Mouse (Mus musculus) megakaryocyte-erythroid progenitor cell, adult 5-6 weeks (primary cell): Measurements from ENCODE around the gene Sorcs2. TPM values are rescaled to one million over a fixed set of nuclear protein-coding genes. Genes with fewer than 3 reads are reported as not detected.

Experiments used
- ATAC-seq: replicated peaks from 2 replicates; pipeline ENCODE4 v1.8.0; 2016; ENCODE audit warnings: mild to moderate bottlenecking, inconsistent platforms; ENCODE audit not compliant: severe bottlenecking, poor library complexity, low FRiP score, low TSS enrichment
- total RNA-seq, 2 experiments: library from RNA; stranded (forward) in 1 of 2; stranded (reverse) in 1 of 2; fragments of 200-1000, 215-1000 nt in 1 of 2; fragments of >200 nt in 1 of 2; fragmentation: Nextera tagmentation in 1 of 2; gene quantifications; 2 replicates each; pipeline ENCODE4 v1.2.3; 2014 to 2017

The Sorcs2 gene
- total RNA-seq, 2 experiments from 2014 or later: not detected

DNA sequence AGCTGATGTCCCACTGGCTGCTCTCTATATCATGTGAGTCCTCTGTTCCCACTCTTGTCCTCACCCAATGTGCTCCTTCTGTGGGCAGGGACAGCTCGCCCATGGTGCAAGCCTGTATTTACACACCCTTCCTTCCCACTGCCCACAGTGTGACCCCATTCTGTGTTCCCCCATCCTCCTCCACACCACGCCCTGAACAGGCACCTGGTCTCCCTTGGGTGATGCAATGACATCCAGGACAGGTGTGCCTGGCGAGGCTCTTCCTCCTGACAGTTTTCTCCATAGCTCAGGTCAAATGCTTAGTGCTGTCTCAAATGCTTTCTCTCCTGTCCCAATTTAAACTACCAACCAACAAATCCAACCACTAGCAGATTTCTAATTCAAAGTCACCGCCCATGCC lies 202.5 kb downstream of the Sorcs2 start:
- ATAC-seq: no peak

- no peak for ATAC-seq
These were observed 203.3 kb downstream of the Sorcs2 start for GRCm38 (mm10) chr5:36194631-36195030.

- no peak for ATAC-seq
These were observed 205.3 kb downstream of the Sorcs2 start for GRCm38 (mm10) chr5:36192677-36193076.

DNA sequence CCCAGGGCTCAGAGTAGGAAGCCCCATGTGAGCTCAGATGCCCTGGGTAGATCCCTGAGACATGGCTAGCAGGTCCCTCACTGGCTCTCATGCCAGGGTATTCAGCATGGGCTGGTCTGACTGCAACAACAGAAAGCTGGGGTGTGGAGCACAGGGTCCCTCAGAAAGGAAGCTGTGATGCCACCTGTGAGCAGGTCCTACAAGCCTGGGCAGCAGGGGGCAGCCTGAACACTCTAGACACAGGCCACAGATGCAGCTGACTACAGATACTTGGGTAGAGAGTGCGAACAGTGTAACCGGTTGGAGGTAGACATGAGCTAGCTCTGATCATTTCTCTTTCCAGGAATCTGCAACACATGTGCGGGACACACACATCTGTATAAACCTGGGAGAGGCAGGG lies 206.1 kb downstream of the Sorcs2 start:
- no peak for ATAC-seq

GRCm38 (mm10) chr5:36191285-36191684 lies 206.7 kb downstream of the Sorcs2 start:
- no peak for ATAC-seq

GRCm38 (mm10) chr5:36188310-36188709 lies 209.6 kb downstream of the Sorcs2 start:
- ATAC-seq: no peak

- ATAC-seq: no peak
These were observed 211.5 kb downstream of the Sorcs2 start for GRCm38 (mm10) chr5:36186294-36187053.

- ATAC-seq: no peak
These were observed 215.6 kb downstream of the Sorcs2 start for GRCm38 (mm10) chr5:36182326-36182725.

- ATAC-seq: no peak
These were observed 218.2 kb downstream of the Sorcs2 start for GRCm38 (mm10) chr5:36179708-36180107.

- ATAC-seq: no peak
These were observed 219.2 kb downstream of the Sorcs2 start for GRCm38 (mm10) chr5:36178785-36179184.

DNA sequence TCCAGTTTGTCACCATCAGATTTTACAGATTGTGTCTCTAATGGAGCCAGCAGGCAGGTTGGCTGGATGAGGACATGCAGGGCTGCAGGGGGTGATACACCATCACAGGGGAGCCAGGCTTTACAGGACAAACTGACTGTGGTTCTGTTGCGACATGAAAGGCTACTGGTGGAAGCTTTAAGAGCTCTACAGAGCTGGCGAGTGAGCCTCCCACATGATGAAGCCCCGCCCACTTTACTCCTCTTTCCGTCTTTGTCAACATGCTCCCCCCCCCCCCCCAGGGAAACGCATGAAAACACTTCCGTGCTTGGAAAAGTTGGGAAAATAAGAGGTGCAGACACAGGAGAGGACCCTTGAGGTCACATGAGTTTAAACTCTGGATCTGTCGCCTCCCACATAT lies 219.7 kb downstream of the Sorcs2 start:
- ATAC-seq: no peak

GRCm38 (mm10) chr5:36176873-36177272 lies 221.1 kb downstream of the Sorcs2 start:
- ATAC-seq: no peak

DNA sequence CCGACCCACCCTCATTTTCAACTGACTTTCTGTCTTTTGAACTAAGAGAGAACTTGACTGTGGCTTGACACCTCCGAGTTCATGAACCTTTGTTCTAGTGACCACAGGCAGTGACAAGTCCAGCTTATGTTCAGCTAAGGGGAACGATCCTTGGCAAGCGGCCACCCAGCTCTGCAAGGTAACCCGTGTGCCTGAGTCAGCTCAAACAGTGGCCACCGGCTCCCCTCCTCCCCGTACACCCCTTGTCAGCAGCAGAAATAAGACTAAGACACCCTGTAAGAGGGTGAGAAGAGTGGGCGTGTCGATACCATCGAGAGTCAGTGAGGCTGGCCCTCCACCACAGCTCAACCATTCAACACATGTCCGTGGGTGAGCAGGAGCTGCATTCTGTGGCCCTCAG lies 221.5 kb downstream of the Sorcs2 start:
- ATAC-seq: no peak

GRCm38 (mm10) chr5:36174569-36175115 lies 223.3 kb downstream of the Sorcs2 start:
- no peak for ATAC-seq

DNA sequence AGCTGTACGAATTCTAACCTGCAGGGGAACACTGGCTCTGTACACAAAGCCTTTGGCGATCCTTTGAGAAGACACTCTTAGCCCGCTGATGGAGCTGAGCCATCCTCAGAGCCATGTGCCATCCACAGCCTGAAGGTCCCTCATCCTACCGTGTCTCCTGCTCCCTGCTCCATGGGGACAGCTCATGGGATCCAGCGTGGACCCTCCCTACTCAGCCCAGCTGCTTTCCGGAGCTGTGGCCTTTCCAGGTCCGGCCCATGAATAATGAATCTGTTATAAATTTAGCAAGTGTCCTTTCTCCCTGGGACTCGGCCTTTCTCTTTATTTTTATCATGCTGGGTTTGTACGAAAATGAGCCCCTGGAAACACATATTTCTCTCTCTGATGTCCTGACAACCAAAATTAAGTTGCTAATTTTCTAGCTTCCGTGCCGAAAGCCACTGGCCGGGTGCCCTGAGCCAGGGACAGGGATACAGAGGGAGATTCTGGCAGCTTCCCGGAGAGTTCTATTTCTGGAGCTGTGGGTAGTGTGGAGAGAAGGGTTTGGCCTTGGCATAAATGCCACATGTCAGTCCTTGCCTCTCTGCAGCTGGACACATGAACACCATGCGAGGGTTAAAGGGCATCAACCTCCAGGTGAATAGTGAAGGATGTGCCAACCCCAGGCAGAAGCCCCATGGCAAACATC lies 228.8 kb downstream of the Sorcs2 start:
- no peak for ATAC-seq

GRCm38 (mm10) chr5:36166346-36167013 lies 231.5 kb downstream of the Sorcs2 start:
- no peak for ATAC-seq

DNA sequence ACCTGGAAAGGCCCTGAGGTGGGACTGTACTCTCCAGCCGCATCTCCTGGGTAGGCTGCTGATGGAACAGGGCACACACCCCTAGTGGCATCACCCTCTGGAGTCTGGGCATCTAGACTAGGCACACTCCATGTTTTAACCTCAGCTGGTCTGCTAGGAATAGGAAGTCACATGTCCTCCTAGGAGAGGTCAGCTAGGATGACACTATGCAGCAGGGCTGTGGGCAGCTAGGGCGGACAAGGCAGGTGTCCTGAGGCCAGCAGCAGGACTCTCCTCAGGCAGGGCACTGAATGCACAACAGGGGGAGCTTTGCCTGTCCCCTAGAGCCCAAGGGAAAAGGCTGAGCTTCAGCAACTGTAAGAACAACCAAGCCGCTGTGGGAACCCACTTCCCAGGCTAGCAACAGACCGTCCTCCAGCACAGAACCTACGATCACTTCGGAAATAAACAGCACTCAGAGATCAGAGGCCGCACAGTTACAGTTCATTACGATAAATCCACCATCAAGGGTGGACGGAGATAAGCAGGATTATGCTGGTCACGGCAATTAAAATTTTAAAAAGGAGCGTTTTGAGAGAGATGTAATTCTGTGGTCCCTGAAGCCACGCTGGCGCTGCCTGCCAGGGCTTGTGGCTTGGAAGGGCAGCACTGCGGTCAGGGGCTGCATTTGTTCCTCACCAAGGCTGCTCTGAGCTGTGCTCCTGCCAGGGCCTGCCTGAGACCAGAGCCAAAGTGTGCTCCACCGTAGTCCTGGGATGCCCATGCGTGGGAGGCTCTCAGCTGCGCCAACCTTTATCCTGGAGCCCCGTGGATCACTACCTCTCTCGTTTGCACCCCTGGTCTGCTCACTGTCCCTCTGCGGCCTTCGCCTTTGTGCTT lies 232.3 kb downstream of the Sorcs2 start:
- ATAC-seq: no peak

DNA sequence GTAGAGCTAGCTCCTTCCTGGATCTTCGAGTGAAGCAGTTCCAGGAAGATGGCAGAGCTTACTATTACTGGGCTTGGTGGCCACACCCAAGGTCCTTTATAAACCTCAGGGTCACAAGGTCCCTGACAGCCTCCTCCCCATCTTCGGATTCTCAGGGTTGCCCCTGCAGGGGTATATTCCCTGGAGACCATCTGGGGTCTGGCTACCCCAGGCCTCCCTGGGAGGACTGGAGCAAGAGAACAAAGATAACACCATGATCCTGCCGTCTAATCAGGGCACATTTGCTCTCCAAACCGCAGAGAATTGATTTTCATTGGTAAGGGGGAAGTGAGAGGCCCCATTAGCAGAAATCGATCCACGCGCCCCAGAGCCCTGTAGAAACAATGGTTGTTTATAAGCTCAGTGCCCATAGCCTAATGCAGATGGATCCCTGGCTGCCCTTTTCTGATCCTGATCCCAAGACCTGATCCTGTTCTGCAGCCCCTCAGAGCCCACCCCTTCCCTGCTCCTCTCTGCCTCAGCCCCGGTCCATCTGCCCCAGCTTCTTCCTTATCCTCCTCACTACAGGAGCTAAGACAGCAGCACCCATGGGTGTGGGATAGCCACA lies 243.0 kb downstream of the Sorcs2 start:
- ATAC-seq: no peak

GRCm38 (mm10) chr5:36153261-36153660 lies 244.7 kb downstream of the Sorcs2 start:
- ATAC-seq: no peak
